Mouse (Mus musculus) left cerebral cortex, adult 9 months (tissue): Measurements from ENCODE around the gene Morn5.

Experiments used
- DNase-seq, 2 experiments: peaks; one replicate each; pipeline ENCODE4 v3.0.0; 2022; ENCODE audit warnings: low spot score in 2 of 2

The Morn5 gene

DNA sequence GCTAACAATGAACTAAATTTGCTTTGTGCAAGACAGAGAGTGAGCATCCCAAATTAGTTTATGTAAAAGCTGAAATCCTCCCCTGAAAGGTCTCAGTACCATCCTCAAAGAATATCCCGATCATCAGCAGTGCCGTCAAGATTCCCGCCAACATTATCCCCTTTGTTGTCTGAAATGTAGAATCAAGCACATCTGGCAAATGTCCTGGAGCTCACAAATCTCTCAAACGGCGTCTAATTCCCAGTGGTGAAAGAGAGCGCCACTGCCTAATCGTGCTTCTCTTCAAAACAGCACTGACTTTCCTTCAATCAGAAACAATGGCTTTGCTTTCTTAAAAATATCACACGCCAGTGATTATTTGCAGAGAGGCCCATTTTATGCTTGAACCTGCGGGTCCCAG lies 17.9 kb downstream of the Morn5 start:
- DNase-seq: no peak

DNA sequence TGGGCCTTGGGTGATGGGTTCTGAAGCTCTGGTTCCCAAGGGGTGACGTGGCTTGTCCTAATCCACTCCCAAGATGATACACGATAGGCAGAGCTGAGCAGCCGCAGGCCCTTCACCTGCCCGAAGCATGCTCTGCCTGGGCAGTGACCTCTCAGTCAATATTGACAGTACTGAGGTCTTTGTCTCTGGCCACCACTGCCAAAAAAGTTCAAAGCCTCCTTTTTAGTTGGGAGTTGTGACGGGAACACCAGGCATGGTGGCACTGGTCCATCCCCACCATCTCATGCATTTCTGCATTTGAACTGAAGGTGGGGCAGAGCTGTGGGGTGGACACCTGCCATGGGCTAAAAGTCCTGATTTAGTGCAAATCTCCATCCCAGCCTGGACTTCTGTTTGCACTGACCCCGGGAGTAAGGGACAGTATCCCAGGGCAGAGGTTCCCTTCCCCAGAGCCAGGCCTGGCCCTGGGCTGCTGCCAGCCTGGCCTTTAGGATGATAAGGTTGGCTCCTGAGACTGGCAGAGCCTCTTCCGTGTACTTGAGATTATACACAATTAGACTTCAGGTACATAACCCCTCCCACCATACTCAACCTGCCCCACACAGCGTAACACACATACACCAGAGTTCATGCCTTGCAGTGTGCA lies 22.5 kb downstream of the Morn5 start:
- no peak for DNase-seq

DNA sequence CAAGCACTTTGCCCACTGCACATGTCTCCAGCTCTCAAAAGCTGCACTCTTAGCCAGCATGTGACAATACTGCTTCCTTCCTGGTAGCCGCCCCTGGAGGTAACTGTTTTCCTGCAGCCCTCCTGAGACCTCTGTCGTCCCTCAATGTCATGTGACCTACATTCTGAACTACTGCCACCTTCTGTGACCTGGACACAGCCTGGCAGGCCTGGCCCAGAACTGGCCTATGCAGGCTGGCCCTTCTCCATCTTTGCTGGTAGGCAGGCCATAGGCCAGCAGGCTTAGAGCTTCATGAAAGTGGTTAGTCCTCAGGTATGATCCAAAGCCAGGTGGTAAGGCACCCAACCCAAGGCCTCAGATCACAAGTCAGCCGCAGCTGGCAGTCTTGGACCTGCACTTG lies 24.5 kb downstream of the Morn5 start:
- DNase-seq: no peak

DNA sequence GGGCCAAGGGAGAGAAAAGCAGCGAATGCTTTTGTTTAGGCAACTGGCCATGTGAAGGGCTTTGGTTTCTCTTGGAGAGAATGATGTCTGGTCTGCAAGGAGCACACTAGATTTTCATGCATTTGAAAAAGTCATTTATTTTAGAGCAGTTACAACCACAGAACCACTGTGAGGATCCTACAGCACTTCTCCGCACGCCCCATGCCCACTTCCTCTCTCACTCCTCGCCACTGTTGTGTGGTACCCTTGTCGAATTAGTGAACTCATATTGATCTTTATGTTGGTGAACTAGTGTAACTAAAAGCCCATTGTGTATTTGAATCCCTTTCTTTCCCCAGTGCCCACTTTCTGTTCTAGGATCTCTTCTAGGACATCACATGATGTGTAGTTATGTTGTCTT lies 26.0 kb downstream of the Morn5 start:
- no peak for DNase-seq

DNA sequence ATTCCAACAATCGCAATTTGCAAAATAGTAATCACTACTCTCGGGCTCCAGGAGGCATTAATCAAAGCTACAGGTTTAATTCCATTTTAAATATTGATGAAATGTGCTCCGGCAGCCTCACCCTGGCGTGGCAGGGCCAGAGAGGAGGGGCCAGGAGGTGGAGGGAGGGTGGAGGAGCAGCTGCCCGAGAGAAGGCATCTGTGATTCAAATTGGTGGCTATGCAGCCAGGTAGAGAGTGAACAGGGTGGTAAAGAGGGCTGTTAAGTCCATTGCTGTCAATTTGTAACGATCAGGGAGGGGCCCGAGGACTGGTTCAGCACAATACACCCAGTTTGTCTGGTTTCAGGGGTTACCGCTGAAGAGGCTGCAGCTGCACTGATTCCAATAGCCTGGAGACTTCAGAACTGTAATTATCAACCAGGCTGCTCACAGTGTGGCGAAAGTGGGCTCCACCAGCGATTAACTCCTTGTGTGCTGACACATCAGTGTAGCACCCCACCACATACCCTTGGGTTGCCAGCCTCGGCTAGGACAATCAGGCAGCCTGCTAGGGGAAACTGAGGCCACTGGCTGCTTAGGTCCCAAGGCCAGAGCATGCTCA lies 28.0 kb downstream of the Morn5 start:
- DNase-seq: no peak

DNA sequence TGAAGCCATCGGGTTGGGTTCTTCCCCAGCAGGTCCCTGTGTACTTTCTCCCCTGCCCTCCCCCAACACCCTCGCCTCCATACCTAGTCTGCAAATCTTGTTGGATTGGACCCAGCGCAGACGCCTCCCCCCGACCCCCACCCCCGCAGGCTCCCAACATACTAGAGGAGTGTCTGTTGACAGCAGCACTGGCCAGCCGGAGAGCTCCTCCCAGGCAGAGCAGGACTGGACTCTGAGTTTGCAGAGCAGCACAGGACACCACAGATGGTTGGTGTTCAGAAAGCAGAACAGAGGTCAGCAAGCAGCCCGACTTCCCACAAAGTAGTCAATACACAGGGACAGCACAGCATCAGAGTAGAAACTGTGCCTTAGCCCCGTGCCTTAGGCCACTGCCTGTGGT lies 32.2 kb downstream of the Morn5 start:
- DNase-seq: no peak

DNA sequence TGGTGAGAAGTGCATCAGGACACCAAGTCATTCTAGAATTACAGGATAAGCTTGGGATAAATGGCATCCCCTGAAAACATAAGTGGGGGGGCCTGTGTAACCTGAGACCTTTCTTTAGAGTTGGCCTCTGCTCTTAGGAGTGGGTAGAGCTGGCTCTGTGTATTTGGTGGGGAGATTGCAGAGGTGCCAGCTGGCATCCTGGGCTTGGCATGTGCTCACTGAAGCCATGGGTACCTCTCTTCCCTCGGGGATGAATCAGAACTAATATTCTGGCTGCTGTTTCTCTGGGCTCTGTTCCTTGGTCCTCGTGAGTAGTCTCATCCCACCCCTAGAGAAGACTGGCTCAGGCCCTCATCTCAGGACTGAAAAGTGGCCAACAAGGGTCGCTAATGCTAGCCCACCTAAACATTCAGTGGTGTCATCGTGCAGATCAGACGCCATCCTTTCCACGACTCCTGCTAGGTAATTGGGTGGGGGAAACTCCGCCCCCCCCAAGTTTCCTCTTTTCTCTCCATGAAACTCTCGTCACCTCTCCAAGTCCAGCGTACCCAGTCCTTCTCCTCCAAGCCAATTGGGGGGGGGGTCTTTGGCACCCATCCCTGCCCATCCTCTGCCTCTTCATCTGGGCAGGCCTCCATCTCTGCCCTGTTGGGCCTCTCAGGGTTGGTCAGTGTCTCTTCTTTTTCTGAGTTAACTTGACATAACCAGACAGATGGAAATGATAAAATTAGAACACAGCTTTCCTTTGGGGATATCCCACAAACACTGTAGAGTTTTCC lies 33.7 kb downstream of the Morn5 start:
- no peak for DNase-seq

DNA sequence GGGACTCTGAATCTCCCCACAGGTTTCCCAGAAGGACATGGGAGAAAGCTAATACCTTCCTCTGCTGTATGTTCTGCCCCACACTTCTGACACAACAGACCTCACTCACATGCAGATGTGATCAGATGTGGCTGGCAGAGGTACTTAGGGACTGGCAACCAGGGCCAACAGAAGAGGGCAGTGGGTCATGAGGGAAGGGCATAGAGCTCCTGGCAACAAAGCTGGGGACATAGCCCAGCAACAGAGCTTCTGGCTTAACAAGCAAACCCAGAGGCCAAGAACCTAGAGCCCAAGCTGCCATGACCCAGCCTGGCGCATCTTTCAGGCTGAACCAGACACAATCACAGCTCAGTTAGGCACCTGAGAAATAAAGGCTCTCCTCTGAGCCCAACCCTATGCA lies 35.8 kb downstream of the Morn5 start:
- no peak for DNase-seq

DNA sequence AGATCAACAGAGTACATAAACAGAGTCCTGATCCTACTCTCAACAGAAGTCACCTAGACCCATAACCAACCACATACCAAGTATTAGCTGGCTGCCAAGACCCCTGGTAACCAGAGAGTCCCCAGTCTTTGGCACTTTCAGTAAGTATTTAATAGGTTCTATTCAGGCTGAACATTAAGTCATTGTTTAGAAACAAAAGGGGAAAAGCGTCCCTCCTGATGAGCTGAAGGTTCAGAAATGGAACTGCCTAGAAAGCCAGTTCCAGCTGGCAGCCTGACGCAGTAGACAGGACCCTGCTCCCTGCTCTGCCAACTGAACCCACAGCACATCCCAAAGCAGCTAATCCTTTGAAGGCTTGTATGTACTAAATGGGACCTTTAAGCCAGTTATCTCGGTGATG lies 39.9 kb downstream of the Morn5 start:
- no peak for DNase-seq

DNA sequence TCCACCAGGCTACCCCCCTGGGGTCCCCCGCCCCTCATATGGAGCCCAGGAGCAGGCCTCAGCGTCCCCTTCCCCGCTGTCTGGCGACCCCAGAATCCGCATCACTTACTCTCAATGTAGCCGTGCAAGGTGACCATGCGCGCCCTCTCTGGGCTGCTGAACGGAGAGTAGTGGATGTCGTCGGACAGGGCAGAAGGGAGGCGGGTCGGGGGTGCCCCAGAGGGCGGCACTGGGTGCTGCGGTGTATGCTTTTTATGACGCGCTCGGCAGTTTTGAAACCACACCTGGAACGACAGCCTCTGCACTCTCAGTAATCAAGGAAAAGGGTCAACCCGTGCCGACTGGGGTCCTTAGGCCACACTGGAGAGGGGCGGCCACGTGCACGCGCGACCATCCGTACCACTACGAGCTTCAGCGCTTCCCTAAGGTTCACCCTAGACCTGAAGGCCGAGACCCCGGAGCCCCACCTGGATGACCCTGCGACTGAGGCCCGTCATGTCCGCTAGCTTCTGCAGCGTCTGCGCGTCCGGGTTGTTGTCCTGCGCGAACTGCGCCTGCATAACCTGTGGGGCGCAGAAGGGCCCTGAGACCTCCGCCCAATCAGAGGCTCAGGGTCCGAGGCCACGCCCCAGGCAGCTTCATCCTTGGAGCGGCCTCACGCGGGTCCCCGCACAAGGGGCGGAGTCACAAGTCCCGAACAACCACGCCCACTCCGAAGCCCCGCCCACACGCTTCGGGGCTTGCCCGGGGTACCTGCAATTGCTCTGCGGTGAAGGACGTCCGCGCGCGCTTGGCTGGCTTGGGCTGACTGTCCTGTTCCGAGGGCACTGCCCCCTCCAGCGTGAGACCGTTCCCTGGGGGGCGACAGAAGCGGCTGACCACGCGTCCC lies 41.8 kb downstream of the Morn5 start:
- DNase-seq: peak in 1 of 2 experiments; percentile 26

DNA sequence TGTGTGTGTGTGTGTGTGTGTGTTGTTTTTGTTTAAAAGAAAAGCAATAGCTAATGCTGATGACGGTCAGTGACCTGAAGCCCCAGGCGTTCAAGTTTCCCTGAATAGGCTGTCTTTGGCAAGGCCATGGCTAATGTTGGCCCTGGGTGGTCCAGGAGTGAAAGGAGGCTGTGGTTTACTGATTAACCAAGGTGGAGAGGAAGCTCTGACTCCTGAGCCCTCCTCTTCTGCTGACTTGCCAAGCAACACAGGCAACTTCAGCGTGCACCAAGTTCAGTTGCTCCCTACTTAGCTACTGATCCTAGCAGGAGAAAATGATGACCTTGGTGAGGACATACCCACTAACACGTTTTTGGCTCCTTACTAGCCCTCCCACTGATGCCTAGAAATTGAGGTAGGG lies 43.5 kb downstream of the Morn5 start:
- no peak for DNase-seq

DNA sequence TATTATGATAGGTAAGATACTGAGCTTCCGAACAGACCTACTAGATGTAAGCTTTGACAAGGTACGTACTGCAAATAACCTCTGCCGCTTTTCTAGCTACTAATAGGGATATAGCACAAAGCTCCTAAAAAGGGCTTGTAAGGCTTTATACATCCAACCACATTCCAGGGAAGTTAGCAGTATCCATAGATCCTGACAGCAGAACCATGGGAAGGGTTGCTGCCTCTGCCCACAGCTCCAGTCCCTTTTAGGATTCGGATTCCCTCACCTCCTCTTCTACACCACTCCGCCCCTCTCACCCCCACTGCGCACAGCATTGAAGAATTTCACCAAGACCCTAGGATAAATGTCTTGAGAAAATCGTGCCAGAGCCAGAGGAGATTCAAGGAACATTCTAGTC lies 44.0 kb downstream of the Morn5 start:
- no peak for DNase-seq

DNA sequence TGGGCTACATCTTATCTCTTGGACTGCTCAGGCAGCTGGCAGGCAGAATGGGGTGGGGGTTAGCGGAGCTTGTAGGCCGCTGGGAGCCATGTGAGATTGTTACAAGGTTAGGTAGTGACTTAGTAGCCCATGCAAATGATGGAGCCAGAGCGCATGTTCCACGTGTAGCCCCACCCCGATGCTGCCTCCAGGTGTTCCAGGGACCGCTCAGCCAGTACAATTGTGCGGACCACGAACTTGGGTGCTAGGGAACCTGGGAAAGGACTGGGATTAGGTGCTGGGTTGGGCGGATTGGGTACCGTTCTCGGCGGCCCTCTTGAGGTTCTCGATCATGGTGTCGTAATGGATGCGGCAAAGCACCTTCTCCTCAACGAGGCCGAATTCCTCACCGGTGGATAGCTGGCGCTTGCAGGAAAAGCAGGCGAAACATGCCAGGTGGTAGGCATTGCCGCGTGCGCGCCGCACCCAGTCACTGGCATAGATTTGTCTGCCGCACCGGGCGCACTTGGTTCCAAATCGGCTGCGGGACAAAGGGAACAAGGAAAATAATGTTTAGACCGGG lies 44.7 kb downstream of the Morn5 start:
- no peak for DNase-seq

DNA sequence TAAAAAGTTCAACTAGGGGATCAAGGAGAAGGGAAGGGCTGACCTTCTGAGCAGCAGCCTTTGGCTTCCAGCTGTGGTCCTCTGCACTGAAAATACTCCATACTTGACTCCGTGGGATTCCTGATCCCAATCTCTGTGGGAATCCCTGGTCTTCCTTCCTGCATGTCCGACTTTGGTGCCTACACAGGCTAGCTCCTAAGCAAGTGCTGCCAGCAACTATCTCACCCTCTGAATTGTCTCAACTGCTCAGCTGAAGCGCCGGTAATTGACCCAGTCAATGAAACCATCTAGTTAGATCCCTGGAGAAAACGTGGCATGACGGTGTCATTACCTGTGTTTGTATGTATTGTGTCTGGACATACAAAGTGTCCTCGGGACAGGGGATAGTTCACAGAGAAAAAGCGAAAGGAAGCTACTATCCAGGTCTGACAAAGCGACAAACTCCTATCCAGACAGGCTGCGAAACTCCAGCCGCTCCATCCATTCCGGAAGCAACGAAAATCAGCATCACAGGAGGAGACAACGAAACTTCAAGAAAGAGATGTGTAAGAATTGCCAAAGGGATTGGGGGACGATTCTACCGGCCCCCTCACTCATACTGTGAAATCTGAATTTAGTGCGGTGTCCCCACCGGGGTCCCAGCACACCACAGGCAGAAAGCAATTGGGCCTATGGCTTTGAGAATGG lies 48.0 kb downstream of the Morn5 start:
- DNase-seq: no peak

DNA sequence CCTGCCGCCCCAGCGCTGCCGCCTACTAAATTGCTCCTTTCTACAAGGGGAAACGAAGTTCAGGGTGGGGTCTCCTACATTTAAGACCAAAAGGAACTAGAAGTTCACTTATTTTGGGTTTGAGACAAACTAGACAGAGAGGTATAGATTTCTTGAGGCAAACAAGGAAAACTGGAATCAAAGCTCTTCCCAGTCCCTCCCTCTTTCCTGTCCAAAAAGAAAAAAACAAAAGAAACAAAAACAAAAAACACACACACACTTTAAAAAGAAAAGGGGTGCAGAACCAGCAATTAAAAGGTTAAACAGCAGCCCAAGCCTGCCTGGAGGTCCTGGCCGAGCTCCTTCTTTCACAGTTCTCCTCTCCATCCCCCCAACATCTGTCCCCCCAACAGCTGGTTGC lies 48.8 kb downstream of the Morn5 start:
- no peak for DNase-seq

DNA sequence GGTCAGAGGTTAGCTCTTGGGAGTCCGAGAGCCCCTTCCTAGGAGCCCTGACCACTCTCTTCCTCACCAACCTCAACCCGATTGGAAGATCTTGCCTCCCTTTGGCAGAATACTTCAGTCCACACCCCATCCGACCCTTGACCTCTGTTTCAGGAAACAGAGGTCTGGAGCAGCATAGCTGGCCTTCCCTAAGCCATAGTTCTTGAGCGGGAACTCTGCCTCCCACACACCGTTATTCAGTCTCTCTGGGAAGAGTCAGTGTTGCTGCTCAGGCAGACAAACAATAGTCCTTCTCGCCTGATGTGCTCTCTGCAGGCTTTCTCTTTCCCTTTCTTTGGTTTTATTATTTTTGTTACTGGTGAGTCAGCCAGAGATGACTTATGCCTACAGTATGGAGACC lies 50.5 kb downstream of the Morn5 start:
- no peak for DNase-seq

DNA sequence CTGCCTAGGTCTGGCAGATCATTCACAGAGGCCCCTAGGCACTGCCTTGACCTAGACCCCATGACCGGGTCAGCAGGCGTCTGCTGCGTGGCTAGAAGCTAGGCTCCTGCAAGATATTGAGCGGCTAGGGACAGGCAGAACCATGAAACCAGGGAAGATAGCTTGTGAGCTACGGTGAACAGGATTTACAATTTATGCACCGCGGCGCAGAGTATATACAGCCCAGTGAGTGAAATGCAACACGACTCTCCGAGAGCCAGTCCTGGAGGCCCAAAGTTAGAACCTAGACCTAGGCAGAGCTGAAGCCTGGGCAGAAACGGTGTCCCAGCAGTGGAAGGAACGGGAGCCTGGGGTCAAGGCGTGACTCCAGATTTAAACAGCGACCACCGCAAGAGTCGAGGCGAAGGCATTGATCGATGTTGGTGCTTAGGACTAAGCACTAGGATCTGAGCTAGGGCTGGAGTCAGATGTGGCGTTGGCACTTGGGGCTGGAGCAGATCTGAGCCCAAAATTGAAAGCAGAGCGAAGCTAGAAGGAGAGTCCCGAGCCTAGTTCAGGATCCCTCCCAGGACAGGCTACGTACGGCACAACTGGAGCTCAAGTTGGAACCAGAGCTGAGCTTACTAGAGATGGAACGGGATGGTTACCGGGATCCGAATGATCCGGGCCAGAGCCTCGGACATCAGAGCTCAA lies 52.8 kb downstream of the Morn5 start:
- no peak for DNase-seq

DNA sequence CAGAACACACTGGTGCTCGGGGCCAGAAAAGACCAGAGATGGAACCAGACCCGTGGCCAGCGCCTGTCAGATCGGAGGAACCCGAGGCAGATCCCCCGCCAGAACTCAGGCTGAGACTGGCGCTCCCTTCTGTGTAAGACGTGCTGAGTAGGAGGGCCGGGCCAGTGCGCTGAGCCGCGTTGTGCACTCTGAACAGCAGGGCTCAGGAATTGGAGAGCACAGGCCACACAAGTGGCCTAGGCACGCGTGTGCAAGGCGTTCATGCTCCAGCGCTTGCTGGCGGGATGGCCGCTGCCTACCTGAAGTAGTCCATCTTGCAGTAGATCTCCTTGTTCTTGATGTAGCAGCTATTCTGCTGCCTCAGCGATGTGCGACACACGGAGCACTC lies 53.3 kb downstream of the Morn5 start:
- DNase-seq: no peak

DNA sequence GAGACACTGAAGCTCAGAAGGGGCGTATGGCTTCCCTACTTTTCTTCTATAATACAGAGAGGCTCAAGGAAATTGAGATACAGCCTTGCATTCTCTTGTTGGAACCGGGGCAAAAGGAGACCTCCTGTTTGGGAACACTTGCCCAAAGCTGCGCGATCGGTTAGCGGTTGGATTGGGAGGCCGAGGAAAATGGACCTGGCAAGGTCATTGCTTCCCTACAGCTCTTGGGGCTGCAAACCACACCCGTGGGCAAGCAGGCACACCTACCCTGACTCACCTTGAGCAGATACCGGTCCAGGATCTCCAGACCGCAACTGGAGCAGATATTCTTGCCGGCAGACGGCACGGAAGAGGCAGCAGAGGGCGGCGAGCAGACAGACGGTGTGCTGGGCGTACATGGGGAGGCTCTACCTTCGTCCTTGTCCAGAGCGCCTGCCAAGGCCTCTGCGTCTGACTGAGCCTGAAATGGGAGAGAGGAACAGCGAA lies 53.9 kb downstream of the Morn5 start:
- no peak for DNase-seq

DNA sequence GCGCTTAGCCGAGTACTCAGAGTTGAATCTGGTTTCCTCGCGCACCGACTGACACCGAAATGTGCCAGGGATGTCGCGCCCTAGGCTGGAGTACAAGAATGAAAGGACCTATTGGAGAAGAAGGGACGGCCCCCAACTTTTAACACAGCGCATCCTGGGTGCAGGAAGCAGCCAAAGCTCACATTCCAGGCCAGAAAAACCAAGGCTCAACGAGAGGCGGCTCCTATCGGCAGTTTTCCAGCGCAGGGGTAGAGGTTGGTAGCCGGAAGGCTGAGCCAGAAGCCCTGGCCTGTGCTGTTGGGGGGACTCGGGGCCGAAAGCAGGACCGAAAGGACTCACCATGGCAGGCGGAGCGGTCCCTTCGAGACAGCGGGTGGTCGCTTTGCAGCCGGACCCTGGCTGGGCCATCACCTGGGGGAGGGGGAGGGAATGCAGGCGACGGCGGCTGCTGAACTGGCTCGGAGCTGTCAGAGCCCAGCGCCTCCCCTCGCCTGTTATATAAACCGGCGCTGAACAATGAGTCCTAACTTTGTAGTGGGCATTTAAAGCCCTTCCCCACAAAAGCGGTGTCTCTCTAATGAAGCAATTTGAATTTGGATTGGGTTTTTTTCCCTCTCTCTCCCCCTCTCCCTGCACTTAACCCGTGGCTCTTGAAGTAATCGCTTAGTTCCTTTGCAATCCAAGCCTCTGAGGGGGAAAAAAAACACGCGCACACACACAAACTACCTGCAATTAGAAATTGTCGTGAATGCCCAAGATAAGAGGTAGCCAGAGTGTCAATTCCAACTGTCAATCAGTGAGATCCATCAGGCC lies 54.5 kb downstream of the Morn5 start:
- DNase-seq: no peak
